Mouse (Mus musculus) heart, embryonic 12.5 days (tissue): ENCODE data around the gene Cdk6. TPM values are rescaled to one million over a fixed set of nuclear protein-coding genes. Genes with fewer than 3 reads are reported as not detected.

Source experiments
- ATAC-seq: fragments of 200-750 bp; cut with Nextera tagmentation; 2 replicates; pipeline ENCODE4 v1.8.0; 2017; ENCODE audit warnings: moderate TSS enrichment, moderate library complexity; ENCODE audit not compliant: insufficient number of reproducible peaks, low FRiP score
- H3K27ac ChIP-seq: fragments of 300-500 bp; sonication (generic); 2 replicates; pipeline ENCODE4 v1.5.1; 2016; ENCODE audit warnings: mild to moderate bottlenecking, moderate library complexity; ENCODE audit not compliant: poor library complexity, severe bottlenecking
- H3K27me3 ChIP-seq: fragments of 300-500 bp; sonication (generic); replicated peaks from 2 replicates; pipeline ENCODE4 v1.6.1; 2016; ENCODE audit warnings: mild to moderate bottlenecking, moderate library complexity
- H3K36me3 ChIP-seq: fragments of 300-500 bp; sonication (generic); 2 replicates; pipeline ENCODE4 v1.6.1; 2016; ENCODE audit warnings: mild to moderate bottlenecking, moderate library complexity
- H3K4me1 ChIP-seq: fragments of 300-500 bp; sonication (generic); replicated peaks from 2 replicates; pipeline ENCODE4 v1.6.1; 2016; ENCODE audit warnings: mild to moderate bottlenecking
- H3K4me2 ChIP-seq: fragments of 300-500 bp; sonication (generic); 2 replicates; pipeline ENCODE4 v1.6.1; 2016; ENCODE audit warnings: mild to moderate bottlenecking, moderate library complexity
- H3K4me3 ChIP-seq: fragments of 300-500 bp; sonication (generic); 2 replicates; pipeline ENCODE4 v1.5.1; 2016; ENCODE audit warnings: mild to moderate bottlenecking
- H3K9ac ChIP-seq: fragments of 300-500 bp; sonication (generic); 2 replicates; pipeline ENCODE4 v1.6.1; 2016; ENCODE audit warnings: mild to moderate bottlenecking, moderate library complexity
- H3K9me3 ChIP-seq: fragments of 300-500 bp; sonication (generic); replicated peaks from 2 replicates; pipeline ENCODE4 v1.6.1; 2016; ENCODE audit warnings: mild to moderate bottlenecking, moderate library complexity
- WGBS: fragments of 180-500 bp; shearing (Covaris S2); methylation state at CpG from one replicate; pipeline ENCODE4 v1.1.7; 2016; 5-methylcytosine and 5-hydroxymethylcytosine counted together
- polyA plus RNA-seq: library from polyadenylated mRNA; unstranded; fragments of >200 nt; fragmentation: Nextera tagmentation; extraction: Ambion mirVana; gene quantifications from 2 replicates; pipeline ENCODE4 v1.2.1, GENCODE M21; 2016

Cdk6 gene
- polyA plus RNA-seq, 1 experiment from 2014 or later: 32.5 TPM

GRCm38 (mm10) chr5:3543629-3544479 lies 202.6 kb downstream of the Cdk6 start, which contains the start of gene Fam133b:
Fam133b (plus strand) TSS chr5:3543833.
- Histone ChIP-seq H3K9ac (peak within 1 kb of the TSS; percentile 93), H3K4me3 (peak within 1 kb of the TSS; percentile 98), H3K36me3 (peaks cover 9% of the 10 kb centered on the region), H3K4me1 (peaks cover 15% of the 10 kb centered on the region), H3K27ac (peak within 1 kb of the TSS; percentile 90), H3K4me2 (peak within 1 kb of the TSS; percentile 78), H3K9me3 (no peaks in the 10 kb centered on the region), H3K27me3 (no peaks in the 10 kb centered on the region)
- peak; percentile 93 for ATAC-seq
- WGBS: under 1% methylated on average over 75 of the region's 80 CpGs

- Histone ChIP-seq H3K36me3 (peaks cover 9% of the 10 kb centered on the region), H3K9ac (peak overlapping the region; percentile 93), H3K4me1 (peaks cover 15% of the 10 kb centered on the region), H3K4me2 (peak overlapping the region; percentile 78), H3K27ac (peak overlapping the region; percentile 90; the same call in 1 of the 2 replicates), H3K9me3 (no peaks in the 10 kb centered on the region), H3K27me3 (no peaks in the 10 kb centered on the region), H3K4me3 (peak overlapping the region; percentile 98)
- WGBS: 13% methylated on average over 7 of the region's 7 CpGs
- peak; percentile 34; the same call in 1 of the 2 replicates for ATAC-seq
These were observed 203.1 kb downstream of the Cdk6 start for GRCm38 (mm10) chr5:3544480-3544769.

- Histone ChIP-seq H3K4me3 (no peak overlapping the region), H3K4me1 (peaks cover 15% of the 10 kb centered on the region), H3K27ac (no peak overlapping the region), H3K36me3 (peaks cover 9% of the 10 kb centered on the region), H3K9me3 (no peaks in the 10 kb centered on the region), H3K27me3 (no peaks in the 10 kb centered on the region), H3K4me2 (no peak overlapping the region), H3K9ac (no peak overlapping the region)
- WGBS: 69% methylated on average over 1 of the region's 1 CpGs
- ATAC-seq: no peak
These were observed 204.9 kb downstream of the Cdk6 start for GRCm38 (mm10) chr5:3546226-3546625.

- peaks cover 22% of the 10 kb centered on the region for H3K36me3 ChIP-seq
- no peaks in the 10 kb centered on the region for H3K4me1 ChIP-seq
- WGBS: 89% methylated on average over 1 of the region's 1 CpGs
- no peak overlapping the region for H3K4me2 ChIP-seq
- H3K4me3 ChIP-seq: no peak overlapping the region
- H3K27me3 ChIP-seq: no peaks in the 10 kb centered on the region
- H3K9me3 ChIP-seq: no peaks in the 10 kb centered on the region
- no peak overlapping the region for H3K9ac ChIP-seq
- no peak for ATAC-seq
- H3K27ac ChIP-seq: no peak overlapping the region
These were observed 210.2 kb downstream of the Cdk6 start for GRCm38 (mm10) chr5:3551481-3551880.

GRCm38 (mm10) chr5:3554198-3554597 lies 212.9 kb downstream of the Cdk6 start:
- H3K4me3 ChIP-seq: no peak overlapping the region
- H3K27me3 ChIP-seq: no peaks in the 10 kb centered on the region
- no peak for ATAC-seq
- peaks cover 31% of the 10 kb centered on the region for H3K36me3 ChIP-seq
- no peak overlapping the region for H3K9ac ChIP-seq
- no peak overlapping the region for H3K27ac ChIP-seq
- H3K4me1 ChIP-seq: no peaks in the 10 kb centered on the region
- 89% methylated on average over 2 of the region's 2 CpGs for WGBS
- H3K9me3 ChIP-seq: no peaks in the 10 kb centered on the region
- H3K4me2 ChIP-seq: no peak overlapping the region

- Histone ChIP-seq H3K27me3 (no peaks in the 10 kb centered on the region), H3K9ac (no peak within 1 kb of the TSS), H3K4me1 (no peaks in the 10 kb centered on the region), H3K36me3 (peaks cover 88% of the 10 kb centered on the region), H3K9me3 (peaks cover 4% of the 10 kb centered on the region; the same call in 1 of the 2 replicates), H3K4me2 (no peak within 1 kb of the TSS), H3K27ac (no peak within 1 kb of the TSS), H3K4me3 (no peak within 1 kb of the TSS)
- WGBS: 92% methylated on average over 4 of the region's 4 CpGs
- ATAC-seq: no peak
These were observed 230.0 kb downstream of the Cdk6 start, which contains the start of gene 1700109H08Rik for GRCm38 (mm10) chr5:3571266-3571665. 1700109H08Rik (plus strand) TSS chr5:3571566.

- ATAC-seq: no peak
- H3K4me1 ChIP-seq: no peaks in the 10 kb centered on the region
- 88% methylated on average over 2 of the region's 2 CpGs for WGBS
- H3K9me3 ChIP-seq: peaks cover 4% of the 10 kb centered on the region; the same call in 1 of the 2 replicates
- no peaks in the 10 kb centered on the region for H3K27me3 ChIP-seq
- no peak overlapping the region for H3K4me3 ChIP-seq
- peaks cover 96% of the 10 kb centered on the region for H3K36me3 ChIP-seq
- H3K4me2 ChIP-seq: no peak overlapping the region
- H3K27ac ChIP-seq: no peak overlapping the region
- no peak overlapping the region for H3K9ac ChIP-seq
These were observed 233.5 kb downstream of the Cdk6 start for GRCm38 (mm10) chr5:3574825-3575224.

- H3K4me1 ChIP-seq: no peaks in the 10 kb centered on the region
- peaks cover 90% of the 10 kb centered on the region for H3K36me3 ChIP-seq
- WGBS: 97% methylated on average over 2 of the region's 2 CpGs
- no peak overlapping the region for H3K27ac ChIP-seq
- peaks cover 4% of the 10 kb centered on the region; the same call in 1 of the 2 replicates for H3K9me3 ChIP-seq
- no peak overlapping the region for H3K4me3 ChIP-seq
- no peaks in the 10 kb centered on the region for H3K27me3 ChIP-seq
- H3K9ac ChIP-seq: no peak overlapping the region
- no peak overlapping the region for H3K4me2 ChIP-seq
- ATAC-seq: no peak
These were observed 236.7 kb downstream of the Cdk6 start for GRCm38 (mm10) chr5:3577939-3578338.

- Histone ChIP-seq H3K27ac (no peak overlapping the region), H3K9me3 (peaks cover 4% of the 10 kb centered on the region; the same call in 1 of the 2 replicates), H3K4me3 (no peak overlapping the region), H3K27me3 (no peaks in the 10 kb centered on the region), H3K36me3 (peaks cover 89% of the 10 kb centered on the region), H3K9ac (no peak overlapping the region), H3K4me2 (no peak overlapping the region), H3K4me1 (no peaks in the 10 kb centered on the region)
- ATAC-seq: no peak
- 88% methylated on average over 7 of the region's 7 CpGs for WGBS
These were observed 237.8 kb downstream of the Cdk6 start for GRCm38 (mm10) chr5:3579066-3579465.
